Mouse (Mus musculus) lung, postnatal 0 days (tissue): ENCODE measurements at regions not wholly inside any gene's neighbourhood (a gene's known extent, or its start where the extent isn't known, plus 50 kb on each side); places are given as distances from the start of the nearest gene placed in this dataset.

Experiments
- CTCF ChIP-seq: IDR thresholded peaks from 2 replicates; pipeline ENCODE4 v1.5.1; 2016; ENCODE audit warnings: antibody characterized with exemption, mild to moderate bottlenecking
- EP300 ChIP-seq: IDR thresholded peaks from 2 replicates; pipeline ENCODE4 v1.6.1; 2016; ENCODE audit warnings: antibody characterized with exemption, mild to moderate bottlenecking, control low read depth

GRCm38 (mm10) chr7:67827386-67827785, 67.8 kb upstream of the Synm start:
- no peak for TF ChIP-seq CTCF
- no peak for TF ChIP-seq EP300
